In genomic region chr4:136220133-136220775, GRCm38 (mm10) we compare ENCODE assay signal across 9 mouse cellular contexts. TPM values are rescaled to one million over a fixed set of nuclear protein-coding genes. Genes with fewer than 3 reads are reported as not detected.
DNase-seq lines count a peak whose midpoint lies in the region; ATAC-seq lines count a peak whose summit lies in the region.
"Had no signal": no experiment of that assay in that cellular context is flagged by ENCODE, and none has a peak within 500 bp of the region (broad histone marks: within the 10 kb centered on the region; RNA-seq: fewer than 3 reads in every experiment).

No protein-coding gene starts in this region.

- no peak overlapping the region for H3K4me3 ChIP-seq in hindbrain, embryonic 15.5 days
- no peak overlapping the region for H3K4me3 ChIP-seq in hindbrain, embryonic 14.5 days (replicated peaks; ENCODE audit: low read length)
- peak overlapping the region; percentile 8; the same call in 1 of the 2 replicates for H3K4me3 ChIP-seq in heart, embryonic 16.5 days (ENCODE audit: low read length)

- ATAC-seq in hindbrain, embryonic 15.5 days (ENCODE audit: low FRiP score, low read depth), result no peak
- ATAC-seq in hindbrain, embryonic 14.5 days (ENCODE audit: low FRiP score), result no peak
- no peak for ATAC-seq in heart, embryonic 16.5 days (replicated peaks; ENCODE audit: extremely low read depth, insufficient read depth, low FRiP score)

- WGBS in hindbrain, embryonic 15.5 days, result 17% methylated on average over 17 of the region's 17 CpGs
- WGBS in hindbrain, embryonic 14.5 days, result 9% methylated on average over 17 of the region's 17 CpGs
- 14% methylated on average over 17 of the region's 17 CpGs for WGBS in heart, embryonic 16.5 days

- H3K4me1 ChIP-seq in hindbrain, embryonic 15.5 days (replicated peaks), result peaks cover 46% of the 10 kb centered on the region
- peaks cover 31% of the 10 kb centered on the region for H3K4me1 ChIP-seq in hindbrain, embryonic 14.5 days (replicated peaks; ENCODE audit: control insufficient read depth, insufficient read depth, low read length)
- peaks cover 16% of the 10 kb centered on the region for H3K4me1 ChIP-seq in heart, embryonic 16.5 days (ENCODE audit: control insufficient read depth, insufficient read depth, low read length)

- H3K9ac ChIP-seq in hindbrain, embryonic 15.5 days, result no peak overlapping the region
- no peak overlapping the region for H3K9ac ChIP-seq in hindbrain, embryonic 14.5 days
- H3K9ac ChIP-seq in heart, embryonic 16.5 days (ENCODE audit: low read length), result no peak overlapping the region

- DNase-seq in hindbrain, embryonic 14.5 days (ENCODE audit: low spot score), result no peak
- peak; percentile 76 for DNase-seq in embryo, embryonic 11 days
- DNase-seq in lung, postnatal 36 days, result peak; percentile 60
- no peak for DNase-seq in left cerebral cortex, postnatal 10 days (ENCODE audit: extremely low spot score in 1 of 2, low spot score in 2 of 2)
- no peak for DNase-seq in ovary, postnatal 10 days (ENCODE audit: low spot score)
- DNase-seq: kidney, postnatal 25 days had no signal

- H3K9me3 ChIP-seq in hindbrain, embryonic 15.5 days, result no peaks in the 10 kb centered on the region
- H3K9me3 ChIP-seq in hindbrain, embryonic 14.5 days (ENCODE audit: control insufficient read depth, low read length), result no peaks in the 10 kb centered on the region
- H3K9me3 ChIP-seq in heart, embryonic 16.5 days (replicated peaks; ENCODE audit: control insufficient read depth, low read length), result no peaks in the 10 kb centered on the region

- H3K27ac ChIP-seq in hindbrain, embryonic 15.5 days (replicated peaks), result 0 out of 2 replicates have a peak overlapping the region, but pooled peaks have one; percentile 13
- H3K27ac ChIP-seq in hindbrain, embryonic 14.5 days, result no peak overlapping the region
- H3K27ac ChIP-seq in heart, embryonic 16.5 days (ENCODE audit: low read length), result no peak overlapping the region

- H3K4me2 ChIP-seq in hindbrain, embryonic 15.5 days, result no peak overlapping the region
- no peak overlapping the region for H3K4me2 ChIP-seq in hindbrain, embryonic 14.5 days (replicated peaks)
- peak overlapping the region; percentile 46 for H3K4me2 ChIP-seq in heart, embryonic 16.5 days (ENCODE audit: low read depth, low read length)

- intact Hi-C loops in left cerebral cortex, postnatal 10 days (cut with DNase I), result no loop called here

- H3K27me3 ChIP-seq in hindbrain, embryonic 15.5 days, result no peaks in the 10 kb centered on the region
- no peaks in the 10 kb centered on the region; the same call in 1 of the 2 replicates for H3K27me3 ChIP-seq in hindbrain, embryonic 14.5 days (ENCODE audit: control insufficient read depth, insufficient read depth, low read length)
- no peaks in the 10 kb centered on the region for H3K27me3 ChIP-seq in heart, embryonic 16.5 days (ENCODE audit: control insufficient read depth, insufficient read depth, low read length)

- H3K36me3 ChIP-seq in hindbrain, embryonic 15.5 days, result no peaks in the 10 kb centered on the region
- no peaks in the 10 kb centered on the region for H3K36me3 ChIP-seq in hindbrain, embryonic 14.5 days (replicated peaks; ENCODE audit: control insufficient read depth, insufficient read depth)
- no peaks in the 10 kb centered on the region for H3K36me3 ChIP-seq in heart, embryonic 16.5 days (ENCODE audit: control insufficient read depth, insufficient read depth)

RNA-seq across cellular contexts. Expression of gene Asap3, which starts 14.1 kb away (rescaled TPM):
- polyA plus RNA-seq in hindbrain, embryonic 15.5 days (2015; fragmentation: Nextera tagmentation; extraction: Ambion mirVana), result 5.8 and 6.5 TPM in 2 replicates
- 4.9 TPM in 2 replicates for polyA plus RNA-seq in hindbrain, embryonic 14.5 days (2014; fragmentation: Nextera tagmentation; extraction: Ambion mirVana)
- polyA plus RNA-seq in heart, embryonic 16.5 days (2015; fragmentation: Nextera tagmentation; extraction: Ambion mirVana), result 2.8 and 3.8 TPM in 2 replicates
- 1 to 10 TPM; 3.5 to 4.4 TPM for total RNA-seq in left cerebral cortex, postnatal 10 days (2021)

RNA-seq across cellular contexts. Expression of gene Tcea3, which starts 27.3 kb away (rescaled TPM):
- 2.4 TPM in 2 replicates for polyA plus RNA-seq in hindbrain, embryonic 15.5 days (2015; fragmentation: Nextera tagmentation; extraction: Ambion mirVana)
- 1.2 and 2.0 TPM in 2 replicates for polyA plus RNA-seq in hindbrain, embryonic 14.5 days (2014; fragmentation: Nextera tagmentation; extraction: Ambion mirVana)
- polyA plus RNA-seq in heart, embryonic 16.5 days (2015; fragmentation: Nextera tagmentation; extraction: Ambion mirVana), result 54.9 and 57.5 TPM in 2 replicates
- 1 to 10 TPM in 1 of 2 experiments, under 1 TPM in 1; 0.51 to 1.0 TPM for total RNA-seq in left cerebral cortex, postnatal 10 days (2021)
- total RNA-seq: MEL had no signal

RNA-seq across cellular contexts. Expression of gene E2f2, which starts 48.1 kb away (rescaled TPM):
- polyA plus RNA-seq in hindbrain, embryonic 15.5 days (2015; fragmentation: Nextera tagmentation; extraction: Ambion mirVana), result 2.8 and 3.6 TPM in 2 replicates
- 1.2 and 1.3 TPM in 2 replicates for polyA plus RNA-seq in hindbrain, embryonic 14.5 days (2014; fragmentation: Nextera tagmentation; extraction: Ambion mirVana)
- 8.6 and 11.0 TPM in 2 replicates for polyA plus RNA-seq in heart, embryonic 16.5 days (2015; fragmentation: Nextera tagmentation; extraction: Ambion mirVana)
- total RNA-seq in left cerebral cortex, postnatal 10 days (2021), result 1 to 10 TPM in 1 of 2 experiments, under 1 TPM in 1; 0.97 to 1.9 TPM

Comparison
In these comparisons a context has a peak if more than half of its experiments do, and no peak if none do; other contexts are left out.
1. DNase-seq: peak in embryo, embryonic 11 days (single experiment) and lung, postnatal 36 days (single experiment); none in hindbrain, embryonic 14.5 days (single experiment), left cerebral cortex, postnatal 10 days (0 of 2) and ovary, postnatal 10 days (single experiment).
2. RNA of gene Tcea3, which starts 27.3 kb away (polyA plus RNA-seq): 54.9 to 57.5 TPM in heart, embryonic 16.5 days; 2.4 TPM in hindbrain, embryonic 15.5 days and 1.2 to 2.0 TPM in hindbrain, embryonic 14.5 days; every median in the first group is over 10 times any median in the second.